Mouse (Mus musculus) gastrocnemius, postnatal 14 days (tissue): ENCODE results near the gene Gm29427. TPM values are rescaled to one million over a fixed set of nuclear protein-coding genes. Genes with fewer than 3 reads are reported as not detected.

ENCODE experiments used
- DNase-seq: peaks from one replicate; pipeline ENCODE4 v3.0.0; 2021; ENCODE audit warnings: mixed read lengths
- intact Hi-C: fragments of 180-260 bp; cut with DNase I; formaldehyde crosslinking; loops from one replicate; pipeline ENCODE4 v1.15.1; 2025; ENCODE audit warnings: low total_unique reads
- long read RNA-seq, 2 experiments: library from polyadenylated mRNA; stranded (forward); transcript quantifications; one replicate each; pipeline ENCODE4 v2.0.0; 2021
- total RNA-seq, 2 experiments: library from RNA; stranded (reverse); gene quantifications; 2 replicates each; pipeline ENCODE4 v1.2.3; 2021

Gm29427 gene
- total RNA-seq = under 1 TPM in 1 of 2 experiments, not detected in 1; 0.16 TPM
- long read RNA-seq, experiment 1 = 0 reads
- long read RNA-seq, experiment 2 = 0 reads

DNA sequence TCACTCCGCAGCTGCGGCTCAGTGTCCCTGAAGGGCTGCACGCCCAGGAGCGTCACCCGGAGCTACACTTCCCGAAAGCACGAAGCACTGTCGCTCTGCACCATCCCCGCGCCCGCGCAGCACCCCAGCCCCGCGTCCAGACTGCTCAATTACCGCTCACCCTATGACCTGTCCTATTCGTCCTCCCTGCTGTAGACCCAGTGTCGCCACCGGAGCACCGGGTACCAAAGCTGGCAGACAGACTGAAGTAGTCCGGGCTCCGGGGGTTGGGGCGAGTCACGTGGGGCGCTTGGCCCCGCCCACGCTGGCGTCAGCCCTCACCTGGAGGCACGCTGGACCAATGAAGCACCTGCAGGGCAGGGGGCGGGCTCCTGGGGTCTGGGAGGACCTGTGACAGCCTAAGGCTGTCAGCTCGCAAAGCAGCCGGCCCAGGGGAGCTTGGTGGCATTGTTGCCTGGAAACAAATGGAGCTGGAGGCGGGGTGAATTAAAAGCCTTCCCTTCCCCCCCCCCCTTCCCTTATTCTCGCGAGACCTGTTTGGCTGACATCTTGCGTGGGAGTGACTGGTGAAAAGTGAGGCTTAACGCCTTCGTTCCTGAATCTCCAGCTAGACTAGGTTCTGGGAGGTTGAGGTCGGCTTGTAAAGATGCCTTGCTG is at the start of gene Gm29427:
Gene Gm29427 (minus strand): TSS at position 239 of the 657 bp plus-strand sequence.
- intact Hi-C loops = no loop called here
- peak; percentile 85 for DNase-seq

DNA sequence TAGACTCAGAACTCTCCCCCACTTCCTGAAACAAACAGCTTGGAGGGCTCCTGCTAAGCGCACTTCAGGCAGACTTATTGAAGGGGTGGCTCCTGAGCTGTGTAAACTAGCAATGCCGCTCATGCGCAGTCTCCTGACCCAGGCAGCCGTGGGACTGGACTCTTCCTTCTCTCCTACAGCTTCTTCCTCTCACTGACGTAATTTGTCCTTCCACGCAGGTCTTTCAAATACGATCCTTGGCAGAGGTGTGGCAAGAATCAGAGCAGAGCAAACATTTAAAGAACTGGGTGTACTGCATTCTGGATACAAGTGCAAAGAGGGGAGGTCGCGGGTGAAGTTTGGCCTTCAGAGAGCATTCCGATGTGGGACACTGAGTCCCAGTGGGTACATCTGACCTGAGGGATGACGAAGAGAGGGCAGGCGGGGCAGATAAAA is 48.4 kb upstream of the Gm29427 start:
- intact Hi-C loops = no loop called here
- DNase-seq = no peak

DNA sequence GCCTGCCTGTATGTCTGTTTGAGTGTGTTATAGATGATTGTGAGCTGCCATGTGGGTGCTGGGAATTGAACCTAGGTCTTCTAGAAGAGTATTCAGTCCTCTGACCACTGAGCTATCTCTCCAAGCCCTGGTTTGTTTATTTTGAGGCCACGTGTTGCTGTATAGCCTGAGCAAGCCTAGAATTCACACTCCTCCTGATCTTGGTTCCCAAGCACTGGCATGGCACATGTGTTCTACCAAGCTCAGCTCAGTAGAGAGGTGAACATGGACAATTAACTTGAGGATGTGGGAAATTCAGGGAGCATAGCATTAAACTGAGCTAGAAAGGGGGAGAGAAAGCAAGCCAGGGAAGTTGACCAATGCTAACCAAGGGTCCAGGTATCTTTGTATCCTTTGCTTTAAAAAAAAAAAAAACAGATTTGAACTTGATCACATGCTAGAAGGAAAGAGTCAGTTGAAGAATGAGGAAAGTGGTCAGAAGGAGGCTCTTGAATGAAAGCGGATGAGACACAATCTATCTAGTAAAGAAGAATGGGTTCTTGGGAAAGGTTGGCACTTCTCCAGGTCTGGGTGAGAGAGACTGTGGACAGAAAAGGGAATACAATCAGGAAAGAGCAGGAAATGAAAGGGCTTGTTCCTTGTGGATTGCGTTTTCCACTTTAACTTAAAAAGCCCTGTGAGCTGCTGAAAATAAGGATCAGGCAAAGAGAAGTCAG is 46.6 kb upstream of the Gm29427 start:
- DNase-seq = no peak
- intact Hi-C loops = no loop called here

DNA sequence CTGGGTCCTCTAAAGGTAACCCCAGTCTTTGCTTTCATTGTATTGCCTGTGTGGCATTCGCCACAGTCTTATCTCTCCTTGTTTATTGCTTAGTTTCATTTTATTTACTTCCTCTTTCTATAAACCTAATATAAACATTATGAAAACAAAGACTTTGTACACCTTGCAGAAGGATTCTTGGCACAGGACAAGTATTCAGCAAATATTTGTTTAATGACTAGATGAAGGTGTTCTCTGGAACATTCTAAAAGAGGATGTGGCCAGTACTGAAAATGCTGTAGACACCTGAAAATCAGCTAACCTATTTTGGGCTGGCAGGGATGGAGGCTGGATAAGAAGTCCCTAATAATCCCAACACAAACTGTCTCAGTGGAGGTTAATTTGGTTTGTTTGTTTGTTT is 46.0 kb upstream of the Gm29427 start:
- intact Hi-C loops = no loop called here
- DNase-seq = no peak

DNA sequence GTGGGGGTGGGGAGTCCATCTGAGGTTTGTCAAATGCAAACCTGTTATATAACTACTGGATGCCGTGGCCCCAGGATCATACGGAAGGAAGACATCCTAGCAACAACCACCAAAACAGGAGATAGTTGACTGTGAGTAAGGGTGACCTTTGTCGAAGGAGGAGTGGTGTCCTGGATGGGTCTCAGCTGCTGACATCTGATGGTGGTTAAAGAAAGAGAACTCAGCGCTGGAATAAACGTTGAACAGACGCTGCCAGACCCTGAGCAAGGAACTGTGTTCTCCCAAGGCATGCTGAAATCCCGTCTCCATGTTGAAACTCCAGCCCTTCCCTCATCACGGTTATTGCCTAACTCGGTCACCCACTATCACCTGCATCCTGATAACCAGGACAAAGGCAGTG is 44.1 kb upstream of the Gm29427 start:
- DNase-seq = no peak
- intact Hi-C loops = no loop called here

DNA sequence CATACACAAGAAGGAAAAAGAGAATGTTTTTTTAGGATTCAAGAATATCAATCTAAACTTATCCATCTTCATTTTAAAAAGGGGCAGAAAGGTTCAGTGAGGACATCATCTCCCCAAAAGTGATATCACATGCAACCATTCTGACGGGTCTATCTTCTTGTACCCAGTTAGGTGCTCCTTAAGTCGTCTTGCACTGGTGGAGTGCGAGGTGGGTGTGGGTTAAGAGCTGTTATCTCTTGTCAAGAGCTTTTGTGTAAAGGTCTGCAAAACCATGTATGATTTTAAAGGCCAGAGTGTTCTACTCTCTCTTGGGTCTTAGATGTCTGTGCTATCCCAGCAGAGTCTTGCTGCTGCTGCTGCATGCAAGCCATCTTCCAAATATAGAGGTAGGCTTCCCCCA is 31.2 kb upstream of the Gm29427 start:
- intact Hi-C loops = no loop called here
- DNase-seq = no peak

DNA sequence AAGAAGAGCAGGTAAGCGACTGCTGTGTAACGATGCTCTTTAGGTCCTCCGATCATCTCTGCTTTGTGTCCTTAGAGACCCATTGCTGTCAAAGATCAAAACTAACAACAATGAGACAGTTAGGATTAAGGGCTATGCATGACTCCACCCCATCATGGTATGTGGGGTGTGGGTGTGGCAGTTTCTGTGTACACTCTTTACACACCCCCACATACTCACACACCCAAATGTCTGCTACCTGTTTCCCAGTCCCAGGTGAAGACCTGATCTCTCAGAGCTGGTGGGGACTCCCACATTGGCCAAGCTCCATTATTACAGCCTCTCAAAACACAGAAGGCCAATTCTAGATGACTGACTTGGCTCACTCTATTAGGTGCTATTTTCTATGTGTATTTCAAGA is 30.0 kb upstream of the Gm29427 start:
- no peak for DNase-seq
- intact Hi-C loops = no loop called here

DNA sequence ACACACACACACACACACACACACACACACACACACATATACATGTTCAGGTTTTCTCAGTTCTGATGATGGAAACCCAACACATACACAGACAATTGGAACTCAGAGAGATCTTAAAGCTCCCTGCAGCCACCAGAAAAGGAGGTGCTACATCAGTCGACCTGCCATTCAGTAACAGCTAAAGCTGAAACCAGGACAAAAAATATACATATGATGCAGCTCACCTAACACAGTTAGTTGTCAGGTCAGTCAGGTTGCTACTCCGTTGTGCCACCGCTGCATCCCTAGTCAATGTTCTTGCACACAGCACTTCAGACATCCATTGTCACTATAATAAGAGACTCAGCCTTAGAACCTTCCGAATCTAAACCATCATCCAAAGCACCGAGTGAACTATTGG is 29.4 kb upstream of the Gm29427 start:
- DNase-seq = no peak
- intact Hi-C loops = no loop called here

DNA sequence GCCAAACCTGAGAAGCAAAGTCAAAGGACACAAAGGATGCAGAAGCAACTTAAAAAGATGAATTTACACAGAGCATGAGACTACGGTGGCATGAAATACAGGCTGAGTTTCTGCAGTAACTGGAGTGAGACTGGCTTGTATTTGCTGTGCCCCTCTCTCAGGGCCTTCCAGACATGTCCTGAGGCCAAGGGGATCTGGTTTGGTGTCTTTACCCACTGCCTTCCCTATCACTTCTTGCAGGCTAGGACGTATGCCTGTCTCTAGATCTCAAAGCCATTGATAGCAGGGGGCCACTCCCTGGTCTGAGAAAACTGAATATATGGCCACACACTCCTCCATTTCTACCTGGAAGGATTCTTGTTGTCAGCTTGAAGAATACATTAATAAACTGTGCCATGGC is 28.6 kb upstream of the Gm29427 start:
- DNase-seq = no peak
- intact Hi-C loops = no loop called here

DNA sequence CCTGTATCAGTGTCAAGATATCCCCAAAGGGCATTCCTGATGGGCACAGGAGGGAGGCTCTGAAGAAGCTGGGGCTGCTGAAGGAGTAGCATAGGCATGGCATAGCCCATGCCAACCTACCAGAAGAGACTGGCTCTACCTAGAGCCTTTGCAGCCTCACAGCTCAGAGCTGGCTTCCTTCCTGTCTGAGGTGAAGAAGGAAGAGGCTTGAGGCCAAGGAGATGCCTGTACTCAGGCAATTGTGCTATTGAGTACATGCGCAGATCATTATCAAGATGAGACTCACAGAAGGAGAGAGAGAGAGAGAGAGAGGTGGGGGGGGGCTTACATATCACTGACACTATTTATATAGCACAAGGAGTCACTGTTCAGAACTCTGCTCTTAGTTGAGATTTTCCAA is 28.2 kb upstream of the Gm29427 start:
- DNase-seq = no peak
- intact Hi-C loops = no loop called here

DNA sequence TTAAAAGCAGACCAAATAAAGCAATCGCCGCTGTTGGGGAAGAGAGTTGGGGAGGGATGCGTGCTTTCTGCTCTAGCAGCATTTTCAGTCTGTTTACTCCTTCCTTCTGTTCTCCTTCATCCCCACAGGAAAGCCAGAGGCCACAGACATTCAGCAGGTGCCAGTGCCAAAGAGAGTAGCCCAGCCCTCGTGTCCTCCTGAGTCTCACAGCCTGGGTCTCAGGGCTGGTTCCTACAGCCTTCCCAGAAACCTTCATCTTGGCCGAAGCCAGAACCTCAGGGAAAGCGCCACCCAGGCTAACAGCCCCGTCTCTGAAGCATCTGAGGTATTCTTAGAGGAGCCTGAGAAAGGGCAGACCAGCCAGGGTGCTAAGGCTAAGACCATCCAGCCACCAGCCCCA is 26.6 kb upstream of the Gm29427 start:
- intact Hi-C loops = no loop called here

DNA sequence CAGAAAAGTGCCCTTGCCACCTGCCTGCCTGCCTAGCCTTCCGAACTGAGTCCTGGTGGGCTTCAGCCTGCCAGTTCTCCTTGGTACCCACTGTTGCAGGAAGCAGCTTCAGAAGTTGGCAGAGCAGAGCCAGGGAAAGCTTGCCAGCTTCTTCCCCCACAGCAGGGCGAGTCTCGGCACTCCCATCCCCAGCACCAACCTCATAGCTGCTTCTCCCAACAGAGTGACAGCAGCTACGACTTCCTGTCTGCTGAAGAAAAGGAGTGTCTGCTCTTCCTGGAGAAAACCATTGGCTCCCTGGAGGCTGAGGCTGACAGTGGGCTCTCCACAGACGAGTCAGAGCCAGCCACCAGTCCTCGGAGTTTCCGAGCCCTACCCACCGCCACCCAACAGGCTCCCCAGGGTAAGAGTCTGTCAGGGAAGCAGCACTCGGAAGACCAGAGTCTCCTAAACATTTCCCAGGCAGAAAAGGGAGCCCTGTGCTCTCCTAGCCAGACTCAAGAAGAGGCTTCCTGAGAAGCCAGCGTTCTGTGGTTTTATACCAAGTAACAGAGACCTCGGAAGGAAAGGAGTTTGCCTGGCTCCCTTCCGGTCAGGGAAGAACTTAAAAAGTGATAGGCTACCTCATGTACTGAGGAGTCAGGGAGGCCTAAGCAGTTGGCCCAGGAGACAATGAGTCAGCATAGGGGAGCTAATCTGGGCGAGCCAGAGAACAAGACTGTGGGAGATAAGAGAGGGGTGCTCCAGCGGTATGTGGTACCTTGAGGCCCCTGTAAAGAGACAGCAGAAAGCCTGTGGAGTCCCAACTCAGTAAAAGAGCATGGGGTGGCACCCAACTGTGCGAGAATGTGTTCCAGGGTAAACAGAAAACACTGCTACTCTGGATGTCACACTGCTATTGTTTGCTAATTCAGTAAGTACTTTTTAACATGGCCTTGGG is 25.5 kb upstream of the Gm29427 start:
- intact Hi-C loops = no loop called here

More for the DNA sequence above, 26.6 kb upstream of the Gm29427 start:
- DNase-seq = no peak

DNA sequence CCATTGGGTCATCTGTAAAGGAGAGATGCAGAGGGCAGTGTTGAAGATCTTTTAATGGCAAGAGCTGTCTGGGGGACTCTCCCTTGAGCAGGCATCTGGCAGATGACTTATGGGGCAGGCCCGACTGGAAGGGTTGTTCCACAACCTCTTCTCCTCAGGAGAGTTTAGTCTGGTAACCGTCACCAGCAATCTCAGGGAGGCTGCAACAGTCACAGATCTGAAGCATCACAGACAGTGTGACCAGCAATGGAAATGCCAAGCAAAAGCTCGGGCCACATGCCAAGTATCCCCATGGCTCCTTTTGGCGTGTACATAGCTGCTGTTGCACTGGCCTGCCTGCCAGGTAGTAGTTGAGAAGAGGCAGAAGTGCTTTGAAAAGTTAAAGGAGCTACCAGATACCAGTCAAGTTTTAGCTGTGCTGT is 24.6 kb upstream of the Gm29427 start:
- DNase-seq = no peak
- intact Hi-C loops = no loop called here

More for the DNA sequence above, 25.5 kb upstream of the Gm29427 start:
- DNase-seq = no peak

DNA sequence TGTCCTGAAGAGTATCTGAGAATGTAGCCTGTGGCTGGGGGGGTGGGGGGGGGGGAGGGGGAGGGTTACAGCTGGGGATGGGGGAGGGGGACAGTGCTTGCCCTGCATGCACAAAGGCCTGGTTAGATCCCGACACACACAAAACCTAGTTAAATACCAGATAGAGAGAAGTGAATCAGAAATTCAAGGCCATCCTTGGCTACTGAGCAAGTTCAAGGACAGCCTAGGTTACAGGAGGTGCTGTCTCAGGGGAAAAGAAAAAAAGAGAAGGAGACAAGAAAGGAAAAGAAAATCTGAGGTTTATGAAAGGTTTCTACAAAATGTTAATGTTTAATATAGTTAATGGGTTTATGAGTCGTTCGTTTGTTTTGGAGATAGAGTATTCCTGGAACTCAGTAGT is 24.0 kb upstream of the Gm29427 start:
- intact Hi-C loops = no loop called here
- DNase-seq = no peak

DNA sequence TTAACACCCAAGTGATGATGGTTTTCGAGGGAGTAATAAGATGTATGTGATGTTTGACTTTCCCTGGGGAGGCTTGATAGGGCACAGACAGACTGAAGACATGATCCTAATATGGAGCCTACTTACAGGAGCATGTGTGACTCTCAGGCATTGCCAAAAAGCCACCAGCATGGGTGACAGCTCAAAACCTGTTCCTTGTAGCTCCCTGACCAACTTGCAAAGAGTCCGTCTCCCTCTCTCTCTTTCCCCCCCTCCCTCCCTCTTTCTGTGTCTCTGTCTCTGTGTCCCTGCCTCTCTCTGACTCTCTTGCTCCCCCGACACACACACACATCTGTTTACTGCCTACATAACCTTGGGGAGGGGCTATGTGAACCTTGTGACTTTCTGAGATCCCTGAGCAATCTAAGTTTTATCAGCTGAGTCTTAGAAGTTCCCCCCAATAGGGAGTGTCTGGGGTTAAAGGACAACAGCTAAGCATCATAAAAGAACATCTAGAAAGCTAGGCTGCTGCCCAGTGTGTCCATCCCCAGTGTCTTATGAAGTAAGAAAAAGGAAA is 23.0 kb upstream of the Gm29427 start:
- intact Hi-C loops = no loop called here
- DNase-seq = no peak

DNA sequence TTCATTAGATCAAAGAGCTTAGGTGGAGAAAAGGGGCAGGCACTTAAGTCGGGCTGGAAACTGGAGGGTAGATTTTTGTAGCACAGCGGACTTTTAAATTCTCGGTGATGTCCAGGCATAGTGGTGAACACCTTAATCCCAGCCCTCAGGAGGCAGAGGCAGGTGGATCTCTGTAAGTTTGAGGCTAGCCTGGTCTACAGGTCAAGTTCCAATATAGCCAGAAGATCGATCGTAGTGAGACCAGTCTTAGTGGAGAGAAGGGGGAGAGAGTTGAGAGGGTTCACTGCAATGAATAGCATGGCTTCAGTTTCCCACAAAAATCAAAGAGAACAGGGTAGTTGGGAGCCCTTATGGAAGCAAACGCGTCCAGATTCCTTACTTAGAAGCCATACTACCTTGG is 22.3 kb upstream of the Gm29427 start:
- intact Hi-C loops = no loop called here

DNA sequence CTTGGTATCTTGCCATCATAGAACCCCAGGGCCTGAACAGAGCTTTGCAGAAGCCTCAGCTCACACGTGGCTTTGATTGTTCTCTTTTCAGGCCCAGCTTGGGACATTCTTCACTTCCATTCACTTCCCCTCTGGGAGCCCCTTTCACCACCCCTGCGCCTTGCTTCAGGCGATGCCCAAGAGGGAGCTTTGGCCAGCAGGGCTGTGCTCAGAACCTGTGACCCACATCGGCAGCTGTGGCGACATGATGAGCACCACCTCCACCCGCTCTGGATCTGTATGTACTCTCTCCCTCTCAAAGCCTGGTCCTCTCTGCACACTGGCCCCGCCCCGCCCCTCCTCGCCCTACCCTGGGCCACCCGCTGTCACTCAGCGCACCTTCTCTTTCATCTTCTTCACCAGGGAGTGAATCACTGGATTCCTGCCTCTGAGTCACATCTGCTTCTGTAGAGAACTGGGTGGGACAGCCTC is 21.8 kb upstream of the Gm29427 start:
- no peak for DNase-seq
- intact Hi-C loops = no loop called here

More for the DNA sequence above, 22.3 kb upstream of the Gm29427 start:
- DNase-seq = no peak

DNA sequence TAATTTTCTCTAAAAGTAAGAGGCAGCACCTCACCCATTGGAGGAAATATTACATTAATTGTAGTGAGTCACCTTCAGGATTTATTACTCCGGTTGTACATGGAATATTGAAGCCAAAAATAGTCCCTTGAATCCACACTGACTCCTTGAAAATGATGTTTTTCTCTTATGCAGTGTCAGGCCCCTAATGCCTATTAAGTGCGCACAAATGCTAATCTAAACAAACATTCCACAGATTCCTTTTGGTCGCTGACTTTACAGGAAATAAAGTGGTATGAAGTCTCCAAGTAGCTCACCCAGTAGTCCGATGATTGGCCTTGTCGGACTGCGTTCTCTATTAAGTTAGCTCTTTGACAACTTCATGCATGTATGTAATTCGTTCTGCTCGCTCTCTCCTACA is 19.3 kb upstream of the Gm29427 start:
- intact Hi-C loops = no loop called here
- DNase-seq = no peak

DNA sequence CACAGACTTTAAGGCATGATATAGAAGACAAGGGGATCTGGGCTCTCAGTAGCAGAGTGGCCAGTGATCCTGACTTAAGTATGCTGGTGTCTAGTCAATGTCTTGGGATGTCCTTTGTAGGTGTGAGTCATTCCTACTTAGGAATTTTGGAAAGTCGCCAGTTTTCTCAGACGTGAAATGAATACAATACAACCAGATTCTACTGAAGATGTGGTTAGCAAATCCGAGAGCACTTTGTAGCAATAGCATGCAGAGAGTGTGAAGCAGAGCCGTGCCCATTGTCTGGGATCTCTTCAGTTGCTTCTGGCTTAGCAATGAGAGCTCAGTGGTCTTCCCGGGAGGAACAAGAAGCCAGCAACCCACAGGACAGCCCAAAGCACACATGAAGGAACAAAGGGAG is 18.9 kb upstream of the Gm29427 start:
- no peak for DNase-seq

DNA sequence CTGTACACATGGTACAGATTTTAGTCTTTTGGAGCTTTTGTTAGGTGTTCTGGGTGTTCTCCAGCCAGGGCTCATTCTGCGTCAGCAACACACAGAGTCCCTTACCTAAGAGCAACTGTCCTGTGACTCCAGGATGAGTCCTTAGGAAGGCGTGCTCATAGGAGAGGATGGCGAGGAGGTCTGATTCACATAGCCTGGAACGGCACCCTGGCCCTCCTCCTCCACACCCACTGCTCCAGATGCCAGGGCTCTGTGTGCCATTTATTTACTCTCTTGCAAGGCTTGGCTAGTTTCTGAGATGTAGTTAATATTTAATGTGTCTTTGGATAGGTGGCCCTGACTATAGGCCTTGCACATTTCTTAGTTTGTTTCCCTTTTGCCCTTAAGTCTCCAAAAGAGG is 18.1 kb upstream of the Gm29427 start:
- intact Hi-C loops = no loop called here
- DNase-seq = no peak

More for the DNA sequence above, 18.9 kb upstream of the Gm29427 start:
- intact Hi-C loops = no loop called here
